Mouse (Mus musculus): ENCODE measurements around the gene Arhgap27.
"Not testable (repeated sequence)": the region's sequence is repeated elsewhere in the genome, so short reads cannot be mapped to it uniquely, and the experiment has no call there.

Gene Arhgap27

DNA sequence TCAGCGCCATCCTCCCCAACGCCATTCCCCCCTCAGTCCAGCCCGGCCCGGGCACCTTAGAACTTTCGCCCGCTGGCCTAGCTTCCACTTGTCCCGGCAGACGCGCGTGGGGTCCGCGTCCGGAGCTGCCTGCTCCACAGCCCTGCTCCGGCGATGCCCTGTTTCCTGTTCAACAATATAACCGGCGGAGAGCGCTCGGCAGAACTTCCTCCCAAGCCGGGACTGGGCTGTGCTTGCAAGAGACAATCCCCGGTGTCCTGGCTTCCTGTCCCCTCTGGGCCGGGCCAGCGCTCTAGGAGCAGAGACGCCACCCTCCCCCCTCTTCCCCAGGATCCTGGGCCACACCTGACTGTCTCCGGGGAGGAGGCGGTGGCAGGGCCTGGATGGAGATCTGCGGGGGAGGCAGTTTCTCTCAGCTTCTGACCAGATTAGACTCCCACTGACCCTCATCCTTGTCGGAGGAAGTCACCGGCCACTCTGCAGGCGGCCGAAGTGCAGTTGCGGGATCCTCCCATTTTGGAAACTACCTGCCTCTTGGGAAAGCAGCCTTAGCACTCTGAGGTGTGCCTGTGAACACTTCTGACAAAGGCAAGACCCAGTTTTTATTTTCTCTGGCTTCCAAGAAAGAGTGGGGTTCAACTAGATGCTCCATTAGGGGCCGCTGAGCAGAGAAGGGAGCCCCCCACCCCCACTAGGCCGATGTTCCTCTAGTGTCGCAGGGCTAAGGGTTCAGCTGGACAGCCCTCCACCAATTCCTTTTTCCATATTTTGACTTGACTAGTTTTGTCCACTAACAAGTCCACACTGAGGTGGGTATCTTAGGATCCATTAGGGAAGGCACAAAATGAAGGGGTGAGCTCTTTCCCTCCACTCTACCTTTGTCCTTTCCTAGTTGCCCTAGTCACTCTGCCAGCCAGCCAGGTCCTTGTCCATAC lies at the start of gene Arhgap27:
Arhgap27 (minus strand) TSS at position 479 of the 935 bp plus-strand sequence.
- peak; percentile 84 for DNase-seq

- DNase-seq = no peak
These were observed 49.5 kb upstream of the Arhgap27 start for GRCm38 (mm10) chr11:103412950-103413423.

- DNase-seq = peak; percentile 95
These were observed 48.8 kb upstream of the Arhgap27 start, which contains the start of gene Plekhm1 for GRCm38 (mm10) chr11:103411981-103412949. Gene Plekhm1 (minus strand): TSS chr11:103412687.

DNA sequence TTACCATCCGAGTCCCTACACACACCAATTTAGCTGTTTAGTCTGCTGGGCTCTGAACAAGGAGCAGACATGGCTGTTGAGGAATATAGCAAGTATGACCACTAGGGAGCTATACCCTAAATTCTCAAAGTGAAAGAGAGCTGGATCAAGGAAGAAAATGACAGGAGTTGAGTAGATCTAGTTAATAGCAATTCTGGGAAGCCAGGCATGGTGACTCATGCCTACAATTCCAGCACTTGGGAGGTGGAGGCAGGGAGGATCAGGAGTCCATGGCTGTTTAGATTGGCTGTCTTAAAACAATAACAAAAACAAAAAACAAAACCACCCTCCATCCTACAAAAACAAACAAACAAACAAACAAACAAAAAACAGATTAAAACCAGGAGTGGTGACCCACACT lies 47.8 kb upstream of the Arhgap27 start:
- no peak for DNase-seq

DNA sequence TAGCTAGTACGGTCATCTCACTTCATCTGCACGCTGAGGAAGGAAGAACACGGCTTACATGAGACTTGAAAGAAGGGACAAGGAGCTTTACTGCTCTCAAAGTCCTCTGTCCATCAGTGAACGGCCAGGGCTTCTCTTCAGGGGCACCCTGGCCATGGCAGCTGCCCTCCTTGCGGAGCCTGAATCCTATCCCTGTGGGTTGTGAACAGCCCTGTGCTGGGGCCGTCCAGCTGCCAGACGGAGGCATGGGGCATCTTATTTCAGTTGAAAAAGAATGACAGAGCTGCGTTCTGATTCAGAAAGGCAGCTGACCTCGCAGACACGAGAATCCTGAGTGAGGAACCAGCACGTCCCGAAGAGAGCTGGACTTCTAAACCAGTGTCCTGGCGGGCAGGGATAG lies 45.4 kb upstream of the Arhgap27 start:
- DNase-seq = no peak

- not testable (repeated sequence) for DNase-seq
These were observed 43.6 kb upstream of the Arhgap27 start for GRCm38 (mm10) chr11:103407136-103407535.

DNA sequence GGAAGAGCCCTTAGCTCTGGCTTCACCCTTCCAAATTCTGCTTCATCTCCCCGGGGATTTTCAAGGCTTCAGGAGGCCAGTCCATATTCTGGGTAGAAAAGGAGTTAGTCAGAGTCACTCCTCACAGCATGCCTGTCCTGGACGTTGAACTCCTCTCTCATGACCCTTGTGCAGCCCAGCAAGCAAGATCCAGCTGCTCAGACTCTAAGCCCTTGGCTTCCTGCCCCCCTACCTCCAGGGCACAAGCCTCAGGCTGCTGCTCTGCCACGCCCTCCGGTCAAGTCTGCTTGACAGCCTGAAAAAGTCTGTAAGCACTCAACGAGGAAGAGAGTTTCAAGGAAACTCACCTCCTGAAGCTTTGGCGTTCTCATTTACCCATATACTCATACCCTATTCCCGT lies 43.1 kb upstream of the Arhgap27 start:
- DNase-seq = peak; percentile 91

- DNase-seq = no peak
These were observed 42.3 kb upstream of the Arhgap27 start for GRCm38 (mm10) chr11:103405814-103406213.

- DNase-seq = no peak
These were observed 41.1 kb upstream of the Arhgap27 start for GRCm38 (mm10) chr11:103404618-103405017.

DNA sequence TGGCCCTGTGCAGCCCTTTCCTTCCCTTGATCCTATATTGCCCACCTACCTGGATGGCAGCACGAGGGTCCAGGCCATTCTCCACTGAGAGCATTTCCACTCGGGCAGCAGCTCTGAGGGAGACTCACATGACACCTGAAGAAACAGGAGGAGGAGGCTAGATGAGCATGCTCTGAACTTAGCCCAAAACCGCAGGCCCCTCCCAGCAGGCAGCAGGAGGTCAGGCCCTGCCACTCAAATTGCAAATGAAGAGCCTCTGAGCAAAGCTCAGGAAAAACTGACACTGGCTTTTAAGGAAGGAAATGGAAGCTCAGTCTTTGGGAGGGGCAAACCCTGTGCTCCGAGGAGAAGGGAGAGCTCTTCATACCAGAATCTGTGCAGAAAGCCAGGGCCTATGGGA lies 40.3 kb upstream of the Arhgap27 start:
- peak; percentile 79 for DNase-seq

- DNase-seq = no peak
These were observed 39.2 kb upstream of the Arhgap27 start for GRCm38 (mm10) chr11:103402738-103403137.

GRCm38 (mm10) chr11:103402198-103402597 lies 38.7 kb upstream of the Arhgap27 start:
- peak; percentile 67 for DNase-seq

- no peak for DNase-seq
These were observed 36.5 kb upstream of the Arhgap27 start for GRCm38 (mm10) chr11:103399986-103400385.

- no peak for DNase-seq
These were observed 35.6 kb upstream of the Arhgap27 start for GRCm38 (mm10) chr11:103399050-103399449.

- DNase-seq = peak; percentile 33
These were observed 33.2 kb upstream of the Arhgap27 start for GRCm38 (mm10) chr11:103396682-103397081.

DNA sequence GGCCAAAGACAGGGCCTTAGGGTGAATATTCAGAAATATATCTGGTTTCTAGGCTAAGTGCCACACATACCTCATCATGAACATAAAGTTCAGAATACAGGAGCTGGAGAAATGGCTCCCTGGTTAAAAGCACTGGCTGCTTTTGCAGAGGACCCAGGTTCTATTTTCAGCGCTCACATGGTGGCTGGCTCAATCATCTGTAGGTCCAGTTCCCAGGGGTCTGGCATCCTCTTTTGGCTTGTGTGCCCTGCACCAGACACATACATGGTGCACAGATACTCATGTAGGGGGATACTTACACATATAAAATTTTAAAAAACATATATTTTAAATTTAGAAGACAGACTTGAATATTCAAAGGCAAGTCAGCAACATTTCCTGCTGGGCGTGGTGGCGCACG lies 32.7 kb upstream of the Arhgap27 start:
- DNase-seq = no peak

- DNase-seq = no peak
These were observed 31.1 kb upstream of the Arhgap27 start for GRCm38 (mm10) chr11:103394604-103395003.

- no peak for DNase-seq
These were observed 30.5 kb upstream of the Arhgap27 start for GRCm38 (mm10) chr11:103394025-103394424.

DNA sequence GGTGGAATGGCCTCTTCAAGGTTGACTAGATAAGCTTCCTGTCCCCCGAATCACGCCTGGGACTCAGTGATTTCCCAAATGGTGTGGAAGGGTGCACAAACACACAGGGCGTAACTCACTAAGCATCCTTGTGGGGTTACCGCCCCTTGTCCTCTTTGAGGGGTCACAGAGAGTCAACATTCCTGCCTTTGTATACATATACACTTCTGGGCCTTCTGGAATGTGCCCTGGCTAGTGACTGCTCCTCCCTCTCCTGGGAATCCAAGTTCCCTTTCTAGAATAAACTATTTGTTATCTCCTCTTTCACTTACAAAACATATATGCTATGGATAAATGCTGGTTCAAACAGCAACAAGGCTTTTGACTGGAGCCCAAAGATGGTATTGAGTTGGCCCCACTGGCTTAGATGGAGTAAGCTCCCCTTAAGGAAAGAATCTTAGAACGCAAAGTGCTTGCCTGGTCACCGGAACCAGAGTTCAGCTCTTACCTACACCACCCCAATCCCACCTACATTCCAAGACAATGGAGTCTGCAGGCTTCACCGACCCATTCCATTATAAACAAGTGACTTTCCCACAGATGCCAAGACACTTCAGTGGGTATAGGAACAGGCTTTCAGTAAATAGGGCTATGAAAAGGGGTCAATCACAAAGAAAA lies 24.5 kb upstream of the Arhgap27 start:
- no peak for DNase-seq

DNA sequence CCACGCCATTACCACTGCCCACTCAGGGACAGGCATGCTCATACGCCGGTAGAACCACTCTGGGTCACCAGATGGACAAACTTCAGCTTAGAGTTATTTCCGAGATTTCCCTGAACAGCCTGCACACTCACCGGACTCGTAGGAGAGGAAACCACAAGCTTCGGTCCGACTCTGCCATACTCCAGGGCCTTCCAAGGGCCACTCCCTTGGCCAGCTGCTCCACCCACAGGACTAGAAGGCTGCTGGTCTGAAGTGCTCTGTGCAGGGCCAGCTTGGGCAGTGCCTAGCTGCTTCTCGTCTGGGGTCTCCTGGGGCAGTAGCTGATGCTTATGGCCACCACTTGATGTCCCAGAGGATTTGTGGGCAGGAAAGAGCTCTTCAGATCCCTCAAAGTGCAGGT lies 23.3 kb upstream of the Arhgap27 start:
- no peak for DNase-seq

GRCm38 (mm10) chr11:103381956-103382613 lies 18.6 kb upstream of the Arhgap27 start:
- peak; percentile 68 for DNase-seq

- no peak for DNase-seq
These were observed 18.0 kb upstream of the Arhgap27 start for GRCm38 (mm10) chr11:103381505-103381904.
